Mouse (Mus musculus): ENCODE results near the gene Arfgap2. TPM values are rescaled to one million over a fixed set of nuclear protein-coding genes. Genes with fewer than 3 reads are reported as not detected.

Gene Arfgap2
- total and polyA plus RNA-seq, 3 experiments = 55.1 to 77.6 (median 57.0) TPM

DNA sequence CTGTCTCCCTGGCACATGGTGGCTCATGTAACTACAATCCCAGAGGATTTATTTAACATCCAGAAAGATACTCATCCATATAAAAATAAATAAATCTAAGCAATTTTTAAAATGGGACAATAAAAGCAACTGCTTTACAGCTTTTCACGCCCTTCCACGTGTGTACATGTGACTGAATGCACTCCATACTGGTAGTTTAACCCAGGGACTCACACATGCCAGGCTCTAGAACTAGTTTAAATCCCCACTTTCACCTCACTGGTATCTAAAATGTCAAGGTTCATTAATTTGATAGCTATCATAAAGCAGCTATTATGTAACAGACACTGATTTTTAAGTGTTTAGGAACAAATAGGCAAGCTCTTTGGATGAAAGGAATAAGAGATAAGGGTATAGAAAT lies 57.1 kb downstream of the Arfgap2 start:
- Histone ChIP-seq H3K36me3 (replicated peaks in 1 of 2; ENCODE audit: control insufficient read depth in 1 of 2, insufficient read depth in 1 of 2, low read length in 1 of 2) (peaks cover 0 to 10% of the 10 kb centered on the region in 2 experiments), H3K27ac (ENCODE audit: insufficient read depth, low read depth) (no peak overlapping the region), H3K9me3 (replicated peaks; ENCODE audit: low read length) (no peaks in the 10 kb centered on the region), H3K79me2 (replicated peaks; ENCODE audit: control insufficient read depth, extremely low read depth, insufficient read depth, poor library complexity, severe bottlenecking) (no peaks in the 10 kb centered on the region), H3K4me2 (ENCODE audit: insufficient read depth, low read depth, poor library complexity, severe bottlenecking) (no peak overlapping the region), H3K27me3 (replicated peaks) (no peaks in the 10 kb centered on the region), H3K4me3 (replicated peaks in 1 of 3; ENCODE audit: low read depth in 2 of 3, low read length in 2 of 3, poor library complexity in 1 of 3) (no peak overlapping the region), H3K9ac (ENCODE audit: insufficient read depth, low read depth) (no peak overlapping the region), H3K4me1 (ENCODE audit: control insufficient read depth in 1 of 2, insufficient read depth in 2 of 2) (no peaks in the 10 kb centered on the region)
- TF ChIP-seq PAX5 (IDR thresholded peaks at IDR 0.05; ENCODE audit: low read length) (no peak), USF1 (IDR thresholded peaks at IDR 0.05; ENCODE audit: low read depth, low read length) (no peak), HCFC1 (IDR thresholded peaks at IDR 0.05; ENCODE audit: low read depth, low read length) (no peak), ZMIZ1 (IDR thresholded peaks at IDR 0.05; ENCODE audit: low read depth, low read length) (no peak), JUND (conservative IDR thresholded peaks at IDR 0.05; ENCODE audit: low read depth, low read length) (no peak), ELF1 (IDR thresholded peaks at IDR 0.05; ENCODE audit: low read depth, low read length) (no peak), USF2 (conservative IDR thresholded peaks at IDR 0.05; ENCODE audit: low read depth, low read length) (no peak), POLR2A (IDR thresholded peaks at IDR 0.05; ENCODE audit: low read depth, low read length) (no peak), BHLHE40 (IDR thresholded peaks at IDR 0.05; ENCODE audit: low read depth, low read length) (no peak), UBTF (IDR thresholded peaks at IDR 0.05; ENCODE audit: low read depth, low read length) (no peak), NRF1 (IDR thresholded peaks at IDR 0.05; ENCODE audit: low read depth, low read length) (no peak), GABPA (IDR thresholded peaks at IDR 0.05; ENCODE audit: insufficient replicate concordance, low read depth, low read length) (no peak), CTCF (conservative IDR thresholded peaks at IDR 0.05 in 1 of 2, IDR thresholded peaks at IDR 0.05 in 1 of 2; ENCODE audit: low read depth in 2 of 2, low read length in 2 of 2) (no peak), IRF4 (IDR thresholded peaks at IDR 0.05; ENCODE audit: low read depth, low read length) (no peak), RAD21 (IDR thresholded peaks at IDR 0.05; ENCODE audit: low read depth, low read length) (no peak), MAZ (IDR thresholded peaks at IDR 0.05; ENCODE audit: low read depth, low read length) (no peak), SIN3A (IDR thresholded peaks at IDR 0.05; ENCODE audit: low read length) (no peak)
- no peak for DNase-seq (ENCODE audit: extremely low read depth)
- in situ Hi-C loops (cut with MboI; ENCODE audit: low pct_ligation_motif_present, low pct_unique_long_range_greater_than_20kb, low sequenced_read_pairs) = no loop called here
- dilution Hi-C loops (cut with MboI; ENCODE audit: extremely low pct_ligation_motif_present, extremely low pct_unique_long_range_greater_than_20kb, low sequenced_read_pairs) = no loop called here

DNA sequence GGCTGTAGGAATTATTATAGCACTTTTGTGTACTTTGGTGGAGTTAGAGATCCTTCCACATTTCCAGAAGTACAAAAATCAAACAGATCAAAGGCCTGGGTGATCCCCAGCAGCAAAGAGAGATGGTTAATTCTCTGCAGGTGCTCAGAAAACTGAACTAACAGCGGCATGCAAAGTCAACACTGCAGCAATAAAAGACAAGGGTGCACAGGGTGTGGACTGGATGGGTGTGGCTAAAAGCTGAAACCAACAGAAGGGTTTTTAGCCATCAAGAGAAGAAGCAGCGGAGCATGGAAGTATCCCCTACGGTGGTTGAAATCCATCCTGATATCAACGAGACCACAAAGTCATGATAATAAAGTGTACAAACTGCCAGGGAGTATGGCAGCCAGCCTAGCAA lies 57.7 kb downstream of the Arfgap2 start:
- no peak for DNase-seq (ENCODE audit: extremely low read depth)
- in situ Hi-C loops (cut with MboI; ENCODE audit: low pct_ligation_motif_present, low pct_unique_long_range_greater_than_20kb, low sequenced_read_pairs) = no loop called here
- dilution Hi-C loops (cut with MboI; ENCODE audit: extremely low pct_ligation_motif_present, extremely low pct_unique_long_range_greater_than_20kb, low sequenced_read_pairs) = no loop called here
- Histone ChIP-seq H3K27me3 (replicated peaks) (no peaks in the 10 kb centered on the region), H3K4me1 (ENCODE audit: control insufficient read depth in 1 of 2, insufficient read depth in 2 of 2) (no peaks in the 10 kb centered on the region), H3K9ac (ENCODE audit: insufficient read depth, low read depth) (no peak overlapping the region), H3K27ac (ENCODE audit: insufficient read depth, low read depth) (no peak overlapping the region), H3K79me2 (replicated peaks; ENCODE audit: control insufficient read depth, extremely low read depth, insufficient read depth, poor library complexity, severe bottlenecking) (no peaks in the 10 kb centered on the region), H3K9me3 (replicated peaks; ENCODE audit: low read length) (no peaks in the 10 kb centered on the region), H3K4me3 (replicated peaks in 1 of 3; ENCODE audit: low read depth in 2 of 3, low read length in 2 of 3, poor library complexity in 1 of 3) (no peak overlapping the region), H3K4me2 (ENCODE audit: insufficient read depth, low read depth, poor library complexity, severe bottlenecking) (no peak overlapping the region), H3K36me3 (replicated peaks in 1 of 2; ENCODE audit: control insufficient read depth in 1 of 2, insufficient read depth in 1 of 2, low read length in 1 of 2) (peaks cover 0 to 6% of the 10 kb centered on the region in 2 experiments)
- TF ChIP-seq NRF1 (IDR thresholded peaks at IDR 0.05; ENCODE audit: low read depth, low read length) (no peak), MAX (IDR thresholded peaks at IDR 0.05; ENCODE audit: low read length) (no peak), RAD21 (IDR thresholded peaks at IDR 0.05; ENCODE audit: low read depth, low read length) (no peak), MYC (IDR thresholded peaks at IDR 0.05; ENCODE audit: low read depth, low read length) (no peak), POLR2AphosphoS2 (IDR thresholded peaks at IDR 0.05; ENCODE audit: low read depth, low read length) (no peak), JUND (conservative IDR thresholded peaks at IDR 0.05; ENCODE audit: low read depth, low read length) (no peak), ZMIZ1 (IDR thresholded peaks at IDR 0.05; ENCODE audit: low read depth, low read length) (no peak), UBTF (IDR thresholded peaks at IDR 0.05; ENCODE audit: low read depth, low read length) (no peak), ETS1 (conservative IDR thresholded peaks at IDR 0.05; ENCODE audit: low read depth, low read length) (no peak), MAFK (IDR thresholded peaks at IDR 0.05; ENCODE audit: insufficient replicate concordance, low read length) (no peak), HCFC1 (IDR thresholded peaks at IDR 0.05; ENCODE audit: low read depth, low read length) (no peak), GABPA (IDR thresholded peaks at IDR 0.05; ENCODE audit: insufficient replicate concordance, low read depth, low read length) (no peak), CHD2 (IDR thresholded peaks at IDR 0.05; ENCODE audit: low read length) (no peak), JUN (IDR thresholded peaks at IDR 0.05; ENCODE audit: insufficient read depth, low read depth, low read length) (no peak)

All from CH12.LX (cell line).